Mouse (Mus musculus) E14TG2a.4 (cell line): ENCODE data around the gene Zcchc17.

Source experiments
- CTCF ChIP-seq: conservative IDR thresholded peaks from 2 replicates; pipeline ENCODE4 v1.5.1; 2014; ENCODE audit warnings: low read length
- NANOG ChIP-seq: IDR thresholded peaks from 2 replicates; pipeline ENCODE4 v1.6.1; 2014; ENCODE audit warnings: borderline replicate concordance, low read length, mixed read lengths
- POU5F1 ChIP-seq: IDR thresholded peaks from 2 replicates; pipeline ENCODE4 v1.6.1; 2014; ENCODE audit warnings: low read length, borderline replicate concordance

DNA sequence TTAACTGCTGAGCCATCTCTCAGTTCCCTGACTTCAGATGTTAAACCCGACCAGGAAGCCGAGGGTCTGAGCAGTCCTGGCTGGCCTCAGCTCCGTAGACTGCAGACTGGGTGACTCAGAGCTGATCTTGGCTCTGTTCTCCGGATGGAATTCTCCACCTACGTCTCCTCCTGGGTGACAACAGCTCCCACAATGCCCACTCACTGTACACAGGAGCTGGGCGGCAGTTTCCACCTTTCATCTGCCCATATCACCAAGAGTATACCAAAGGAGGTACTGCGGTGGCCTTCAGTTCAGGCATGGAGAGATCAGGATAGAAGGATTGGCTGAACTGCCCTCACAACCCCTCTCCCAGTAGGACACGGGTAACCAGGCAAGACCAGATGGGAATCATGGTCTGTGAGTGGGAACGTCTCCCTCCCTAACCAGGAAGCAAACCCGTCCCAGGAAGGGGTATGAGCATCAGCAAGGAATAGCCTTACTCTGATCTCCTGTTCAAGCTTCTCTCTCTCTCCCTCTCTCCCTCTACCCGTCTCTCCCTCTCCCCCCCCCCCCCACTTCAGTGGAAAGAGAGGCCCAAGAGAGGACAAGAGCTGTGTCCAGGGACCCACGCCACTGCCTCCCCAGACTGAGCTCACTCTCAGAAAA lies 85.9 kb downstream of the Zcchc17 start:
- no peak for TF ChIP-seq CTCF
- no peak for TF ChIP-seq POU5F1
- no peak for TF ChIP-seq NANOG
